Mouse (Mus musculus) neural tube, postnatal 0 days (tissue): ENCODE results near the gene Ly6g6d. TPM values are rescaled to one million over a fixed set of nuclear protein-coding genes. Genes with fewer than 3 reads are reported as not detected.

Source experiments
- polyA plus RNA-seq: library from polyadenylated mRNA; unstranded; fragments of >200 nt; fragmentation: Nextera tagmentation; extraction: Ambion mirVana; gene quantifications from 2 replicates; pipeline ENCODE4 v1.2.1, GENCODE M21; 2015

Gene Ly6g6d
- polyA plus RNA-seq: 0.81 and 1.9 TPM in 2 replicates

DNA sequence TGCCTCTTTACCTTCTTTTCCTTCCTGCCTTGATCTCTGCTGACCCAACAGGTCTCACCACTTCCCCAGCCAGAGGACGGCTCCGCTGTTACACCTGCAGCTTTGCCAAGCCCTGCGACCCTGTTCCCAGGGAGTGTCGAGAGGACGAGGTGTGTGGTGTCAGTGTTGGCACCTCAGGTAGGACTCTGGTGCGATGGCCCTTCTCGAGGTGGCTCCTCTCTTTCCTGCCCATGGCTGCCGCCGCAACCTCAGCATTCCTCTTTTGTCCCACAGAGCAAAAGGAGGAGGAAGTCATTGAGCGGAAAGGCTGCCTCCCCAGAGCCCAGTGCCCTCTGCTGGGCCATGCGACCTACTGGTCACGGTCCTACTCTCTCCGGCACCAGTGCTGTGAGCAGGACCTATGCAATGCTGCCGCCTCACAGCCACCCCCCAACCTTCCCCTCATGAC lies at the start of gene Ly6g6d:
Ly6g6d (minus strand) TSS at position 280 of the 448 bp plus-strand sequence.

GRCm38 (mm10) chr17:35126206-35126611 lies 48.3 kb upstream of the Ly6g6d start, which contains the start of gene D17H6S53E:
D17H6S53E (plus strand) TSS chr17:35126373.

DNA sequence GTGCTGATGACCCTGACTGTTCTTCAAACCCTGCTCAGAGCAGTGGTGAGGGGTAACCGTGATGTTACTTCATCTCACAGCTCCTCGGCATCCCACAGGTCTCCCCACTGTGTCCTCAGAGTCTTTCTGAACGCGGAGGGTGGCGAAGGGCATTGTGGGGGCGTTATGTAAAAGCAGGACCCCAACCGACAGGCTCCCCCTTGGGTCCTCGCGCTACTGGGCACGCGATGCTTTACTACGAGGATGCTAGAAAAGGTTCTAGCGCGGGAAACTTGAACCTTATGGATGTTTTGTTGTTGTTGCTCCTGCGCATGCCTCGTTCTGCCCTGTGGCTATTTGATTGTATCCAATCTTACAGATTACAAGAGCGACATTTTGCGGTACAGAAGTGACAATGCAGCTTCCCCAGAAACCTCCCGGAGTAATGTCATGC lies 44.0 kb upstream of the Ly6g6d start, which contains the start of gene Csnk2b:
Csnk2b (minus strand) TSS at position 183 of the 433 bp plus-strand sequence.

DNA sequence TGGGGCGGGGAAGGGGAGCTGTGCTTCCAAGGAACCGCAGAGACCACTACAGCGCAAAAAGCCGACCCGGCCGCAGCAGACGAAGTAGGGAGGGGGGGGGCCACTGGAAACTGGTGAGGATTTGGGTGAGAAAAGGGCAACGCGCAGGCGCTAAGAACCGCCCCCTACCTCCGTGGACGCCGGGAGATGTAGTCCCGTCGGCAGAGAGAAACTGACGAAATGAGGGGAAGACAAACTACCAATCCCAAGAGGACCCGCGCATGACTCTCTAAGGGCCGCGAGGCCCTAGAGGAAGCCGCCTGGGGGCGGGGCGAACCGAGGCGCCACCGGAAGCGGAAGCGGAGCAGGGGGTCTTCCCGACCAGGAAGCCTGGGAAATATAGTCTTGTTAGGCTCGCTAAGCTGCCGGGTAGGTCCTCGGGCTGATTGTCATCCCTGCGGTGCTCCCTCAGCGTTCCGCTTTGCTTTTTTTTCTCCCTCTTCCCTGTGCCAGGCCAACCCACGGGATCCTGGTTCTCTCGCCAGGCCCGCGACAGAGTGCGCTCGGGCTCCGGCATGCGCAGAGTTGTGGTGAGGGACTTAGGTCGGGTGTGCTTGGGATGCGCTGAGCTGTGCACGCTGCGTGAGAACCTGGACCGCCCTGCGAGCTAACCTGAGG lies 43.4 kb upstream of the Ly6g6d start, which contains the start of gene Gpank1:
Gpank1 (plus strand) TSS at position 313 of the 657 bp plus-strand sequence.

GRCm38 (mm10) chr17:35115046-35116019 lies 37.5 kb upstream of the Ly6g6d start, which contains the start of gene Ly6g5b:
Ly6g5b (minus strand) TSS chr17:35115428.

DNA sequence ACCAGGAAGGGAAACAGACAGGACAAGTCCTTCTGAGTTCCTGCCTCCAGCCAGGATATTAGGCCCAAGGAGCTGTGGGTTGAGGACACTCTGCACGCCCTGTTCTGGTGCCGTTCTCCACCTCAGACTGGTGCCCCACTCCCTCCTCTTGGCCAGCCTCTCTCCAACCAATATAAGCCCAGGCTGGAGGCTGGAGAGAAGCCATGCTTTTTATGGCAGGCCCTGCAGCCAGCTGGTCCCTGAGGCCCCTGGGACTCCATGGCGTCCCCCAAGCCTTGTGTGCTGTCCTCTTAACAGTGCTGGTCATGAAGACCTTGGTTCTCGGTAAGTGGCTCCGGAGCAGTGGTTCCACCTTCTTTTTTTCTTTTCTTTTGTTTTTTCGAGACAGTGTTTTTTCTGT lies 30.2 kb upstream of the Ly6g6d start, which contains the start of gene Ly6g5c:
Ly6g5c (plus strand) TSS at position 183 of the 400 bp plus-strand sequence.

DNA sequence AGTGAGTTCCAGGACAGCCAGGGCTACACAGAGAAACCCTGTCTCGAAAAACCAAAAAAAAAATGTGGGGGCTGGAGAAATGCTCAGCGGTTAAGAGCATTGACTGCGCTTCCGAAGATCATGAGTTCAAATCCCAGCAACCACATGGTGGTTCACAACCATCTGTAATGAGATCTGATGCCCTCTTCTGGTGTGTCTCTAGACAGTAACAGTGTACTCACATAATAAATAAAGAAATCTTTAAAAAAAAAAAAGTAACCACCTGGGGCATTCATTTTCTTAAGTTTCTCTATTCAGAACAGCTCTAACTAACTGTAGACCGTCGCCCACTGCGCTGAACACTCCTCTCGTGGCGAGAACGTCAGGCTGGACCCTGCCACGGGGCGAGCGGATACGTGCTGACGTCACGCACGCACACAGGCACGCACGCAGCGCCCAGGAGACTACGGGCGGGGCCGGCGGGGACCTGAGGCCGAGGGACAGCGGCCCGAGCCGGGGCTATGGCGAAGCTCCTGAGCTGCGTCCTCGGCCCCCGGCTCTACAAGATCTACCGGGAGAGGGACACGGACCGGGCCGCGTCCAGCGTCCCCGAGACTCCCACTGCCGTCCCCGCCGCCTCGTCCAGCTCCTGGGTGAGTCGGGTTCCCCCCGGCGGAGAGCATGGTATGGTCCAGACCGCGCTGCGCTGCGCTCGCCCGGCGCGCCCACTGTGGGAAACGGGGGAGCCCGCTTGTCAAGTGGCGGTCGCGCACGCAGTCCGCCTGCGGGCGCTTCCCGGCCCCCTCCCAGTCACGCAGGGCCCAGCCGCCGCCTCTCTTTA lies 11.2 kb upstream of the Ly6g6d start, which contains the start of gene Abhd16a:
Abhd16a (plus strand) TSS at position 439 of the 820 bp plus-strand sequence.

DNA sequence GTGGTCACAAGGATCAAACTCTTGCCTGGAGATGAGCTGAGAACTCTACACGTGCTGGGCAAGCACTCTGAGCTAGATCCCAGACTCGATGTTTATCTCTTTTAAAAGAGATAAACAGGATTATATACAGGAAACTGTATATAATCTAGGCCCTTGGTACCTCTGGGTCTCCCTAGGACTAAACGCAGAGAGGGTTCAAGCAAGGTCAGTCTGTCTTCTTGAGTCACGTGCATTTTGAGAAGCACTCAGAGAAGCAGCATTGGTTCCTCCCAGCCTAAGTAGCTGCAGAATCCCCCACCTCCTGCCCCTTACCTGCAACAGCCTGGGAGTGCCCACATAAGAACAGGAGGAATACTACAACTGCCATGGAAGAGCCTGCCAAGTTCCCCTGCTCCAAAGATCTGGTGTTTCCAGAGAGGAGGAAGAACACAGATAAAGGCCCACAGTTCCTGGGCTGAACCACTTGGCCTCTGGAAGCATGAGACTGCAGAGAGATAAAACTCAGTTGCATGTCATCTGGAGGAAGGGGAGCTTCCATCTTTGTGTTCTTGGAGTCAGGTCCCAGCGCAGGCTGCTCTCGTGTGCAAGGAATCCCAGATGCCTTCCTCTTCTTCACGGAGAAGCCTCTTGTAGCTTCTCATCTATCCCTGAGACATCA lies 7.5 kb upstream of the Ly6g6d start, which contains the start of gene Ly6g6f:
Ly6g6f (minus strand) TSS at position 403 of the 658 bp plus-strand sequence.

GRCm38 (mm10) chr17:35076507-35077176 lies 1.2 kb downstream of the Ly6g6d start, which contains the start of gene Ly6g6e:
Ly6g6e (plus strand) TSS chr17:35076902.

DNA sequence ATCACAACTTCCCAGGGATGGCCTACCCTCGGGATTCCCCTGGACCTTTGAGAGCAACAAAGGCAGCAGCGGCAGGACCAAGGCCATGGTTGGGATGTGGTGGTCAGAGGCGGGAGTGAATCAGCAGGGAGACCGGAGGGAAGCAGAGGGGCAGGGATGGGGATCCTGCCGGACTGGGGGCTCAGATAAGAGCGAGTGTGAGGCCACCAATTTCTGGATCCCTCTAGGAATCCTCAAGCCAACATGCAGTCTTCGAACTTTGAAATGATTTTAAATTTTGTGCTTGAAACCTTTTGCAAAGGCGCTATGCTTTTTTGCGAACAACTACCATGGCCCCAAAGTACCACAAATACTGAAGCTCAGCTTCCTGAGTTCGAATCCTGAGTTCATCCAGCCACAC lies 11.8 kb downstream of the Ly6g6d start, which contains the start of gene Mpig6b:
Mpig6b (minus strand) TSS at position 101 of the 400 bp plus-strand sequence.

GRCm38 (mm10) chr17:35064951-35065947 lies 12.6 kb downstream of the Ly6g6d start, which contains the start of gene Ly6g6c:
Ly6g6c (plus strand) TSS chr17:35065388.

GRCm38 (mm10) chr17:35058911-35059892 lies 18.7 kb downstream of the Ly6g6d start, which contains the start of gene Ddah2:
Ddah2 (plus strand) TSS chr17:35059035.

DNA sequence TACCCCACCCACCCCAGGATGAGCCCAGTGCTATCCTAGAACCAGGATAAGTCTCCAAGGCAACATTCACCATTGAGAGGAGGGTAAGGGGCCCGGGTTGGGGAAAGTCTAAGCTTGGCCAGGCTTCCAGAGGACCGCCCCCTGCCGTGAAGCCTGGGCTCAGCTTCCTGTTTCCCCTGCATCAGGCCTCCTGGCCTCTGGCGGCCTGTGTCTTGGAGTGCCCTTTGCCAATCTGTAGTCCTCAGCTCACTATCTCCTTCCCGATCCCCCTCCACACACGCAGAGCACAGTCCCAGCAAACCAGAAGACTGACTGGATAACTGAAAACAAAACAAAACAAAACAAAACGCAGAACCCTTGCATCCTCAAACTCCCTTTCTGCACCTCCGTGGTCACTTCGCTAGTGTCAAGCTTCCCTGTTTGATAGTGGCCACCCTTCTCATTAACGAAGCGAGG lies 28.3 kb downstream of the Ly6g6d start, which contains the start of gene Clic1:
Clic1 (plus strand) TSS at position 406 of the 456 bp plus-strand sequence.

DNA sequence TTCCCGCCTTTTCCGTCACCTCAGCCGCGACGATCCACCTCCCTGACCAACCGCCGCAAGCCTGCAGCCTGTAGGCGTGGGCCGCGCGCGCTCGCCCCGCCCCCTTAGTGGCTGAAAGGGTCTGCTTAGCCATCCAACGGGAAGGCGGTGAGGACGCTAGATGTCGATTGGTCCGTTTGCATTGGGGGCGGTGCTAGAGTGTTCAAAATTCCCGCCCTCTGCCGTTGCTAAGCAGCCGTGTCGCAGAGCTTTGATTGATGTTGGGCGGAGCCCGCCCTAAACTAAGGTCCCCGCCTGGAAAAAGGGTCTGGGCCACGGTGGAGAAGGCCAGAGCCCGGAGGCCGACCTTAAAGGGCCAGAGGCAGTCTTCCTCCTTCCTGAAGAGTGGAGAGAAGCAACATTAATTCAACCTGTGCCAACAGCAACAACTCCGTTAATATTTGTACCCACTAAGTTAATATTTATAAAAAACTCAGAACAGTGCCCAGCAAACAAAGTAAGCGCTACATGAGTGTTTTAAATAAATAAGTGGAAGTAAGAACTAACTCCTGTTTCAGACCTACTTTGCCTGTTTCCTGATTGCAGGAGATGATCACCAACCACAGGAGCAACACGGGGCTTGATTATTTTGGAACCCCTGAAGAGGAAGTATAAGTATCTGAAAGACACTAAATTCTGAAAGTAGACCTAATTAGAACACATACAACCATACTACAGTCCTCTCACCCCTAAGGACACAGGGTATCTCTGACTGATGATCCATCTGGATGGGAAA lies 31.0 kb downstream of the Ly6g6d start, which contains the start of gene Msh5:
Msh5 (minus strand) TSS at position 65 of the 775 bp plus-strand sequence.

GRCm38 (mm10) chr17:35027277-35028068 lies 50.4 kb downstream of the Ly6g6d start, which contains the start of gene Sapcd1:
Sapcd1 (minus strand) TSS chr17:35028016.

